Mouse (Mus musculus): ENCODE measurements around the gene Gtf3c3. TPM values are rescaled to one million over a fixed set of nuclear protein-coding genes. Genes with fewer than 3 reads are reported as not detected.

The Gtf3c3 gene
- polyA plus RNA-seq, 1 experiment = 4.9 TPM

DNA sequence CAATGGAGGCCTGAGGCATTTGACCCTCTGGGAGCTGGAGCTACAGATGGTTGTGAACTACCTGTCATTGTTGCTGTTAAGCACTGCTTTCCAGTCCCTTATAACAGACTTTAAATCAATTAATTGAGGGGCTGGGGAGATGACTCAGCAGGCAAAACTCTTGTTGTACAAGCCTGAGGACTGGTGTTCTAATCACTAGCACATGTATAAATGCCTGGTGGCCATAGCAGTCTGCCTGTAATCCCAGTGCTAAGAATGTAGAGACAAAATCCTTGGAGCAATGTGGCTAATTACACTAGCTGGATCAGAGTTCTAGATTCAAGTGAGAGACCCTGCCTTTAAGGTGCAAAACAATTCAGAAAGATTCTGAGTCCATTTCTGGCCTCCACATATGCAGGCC is 36.0 kb downstream of the Gtf3c3 start:
- H3K36me3 ChIP-seq (ENCODE audit: control insufficient read depth, insufficient read depth) = peaks cover 56% of the 10 kb centered on the region
- H3K4me3 ChIP-seq (ENCODE audit: insufficient read depth, poor library complexity, severe bottlenecking) = no peak overlapping the region
- TF ChIP-seq MYOD1 (IDR thresholded peaks at IDR 0.05; ENCODE audit: control insufficient read depth, insufficient read length, low read depth) = no peak
- TF ChIP-seq CEBPB (IDR thresholded peaks at IDR 0.05; ENCODE audit: low read depth) = no peak
- TF ChIP-seq FOSL1 (IDR thresholded peaks at IDR 0.05; ENCODE audit: insufficient read depth, low read length, poor library complexity, severe bottlenecking) = no peak
- no peak for TF ChIP-seq MYOG (IDR thresholded peaks at IDR 0.05; ENCODE audit: control insufficient read depth, extremely low read depth, insufficient read length)
- no peaks in the 10 kb centered on the region for H3K27me3 ChIP-seq (ENCODE audit: control insufficient read depth, insufficient read depth, insufficient read length)
- H3K79me2 ChIP-seq (ENCODE audit: control insufficient read depth, insufficient read depth) = no peaks in the 10 kb centered on the region
- no peak overlapping the region for H3ac ChIP-seq (ENCODE audit: control insufficient read depth, insufficient read length, low read depth)
- no peaks in the 10 kb centered on the region for H3K79me3 ChIP-seq (ENCODE audit: low read depth)

DNA sequence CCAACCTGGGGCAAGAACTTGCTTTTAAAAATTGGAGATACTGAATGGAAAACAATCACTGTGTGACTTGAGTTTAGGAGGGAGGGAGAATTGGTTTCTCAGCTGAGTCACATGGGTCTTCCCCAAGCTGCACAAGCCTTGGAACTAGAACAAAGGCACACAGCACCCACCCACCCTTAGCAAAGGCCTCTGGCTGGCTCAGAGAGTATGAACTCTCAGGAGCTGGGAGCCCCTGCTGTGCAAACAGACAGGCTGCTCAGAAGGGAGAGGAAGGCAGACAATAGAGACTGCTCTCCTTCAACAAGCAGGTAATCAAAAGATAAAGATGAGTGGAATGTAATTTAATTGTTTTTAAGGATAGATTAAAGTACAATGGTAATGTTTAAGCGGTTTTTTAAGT is 54.5 kb downstream of the Gtf3c3 start:
- Histone ChIP-seq H3K79me3 (ENCODE audit: low read depth) (no peaks in the 10 kb centered on the region), H3K4me3 (ENCODE audit: insufficient read depth, poor library complexity, severe bottlenecking) (no peak overlapping the region), H3K36me3 (ENCODE audit: control insufficient read depth, insufficient read depth) (no peaks in the 10 kb centered on the region), H3ac (ENCODE audit: control insufficient read depth, insufficient read length, low read depth) (no peak overlapping the region), H3K27me3 (ENCODE audit: control insufficient read depth, insufficient read depth, insufficient read length) (no peaks in the 10 kb centered on the region), H3K79me2 (ENCODE audit: control insufficient read depth, insufficient read depth) (no peaks in the 10 kb centered on the region)
- TF ChIP-seq USF1 (IDR thresholded peaks at IDR 0.05; ENCODE audit: low read depth) (no peak), MYOG (IDR thresholded peaks at IDR 0.05; ENCODE audit: control insufficient read depth, extremely low read depth, insufficient read length) (no peak), MYOD1 (IDR thresholded peaks at IDR 0.05; ENCODE audit: control insufficient read depth, insufficient read length, low read depth) (no peak), CEBPB (IDR thresholded peaks at IDR 0.05; ENCODE audit: low read depth) (no peak), FOSL1 (IDR thresholded peaks at IDR 0.05; ENCODE audit: insufficient read depth, low read length, poor library complexity, severe bottlenecking) (no peak), CTCF (IDR thresholded peaks at IDR 0.05; ENCODE audit: control insufficient read depth, insufficient read depth, insufficient read length) (no peak), MAX (IDR thresholded peaks at IDR 0.05) (no peak)

GRCm38 (mm10) chr1:54380978-54381914 is 57.5 kb downstream of the Gtf3c3 start:
- H3ac ChIP-seq (ENCODE audit: control insufficient read depth, insufficient read length, low read depth) = no peak overlapping the region
- H3K4me3 ChIP-seq (ENCODE audit: insufficient read depth, poor library complexity, severe bottlenecking) = no peak overlapping the region
- H3K36me3 ChIP-seq (ENCODE audit: control insufficient read depth, insufficient read depth) = no peaks in the 10 kb centered on the region
- H3K79me3 ChIP-seq (ENCODE audit: low read depth) = no peaks in the 10 kb centered on the region
- H3K27me3 ChIP-seq (ENCODE audit: control insufficient read depth, insufficient read depth, insufficient read length) = no peaks in the 10 kb centered on the region
- TF ChIP-seq MYOG (IDR thresholded peaks at IDR 0.05; ENCODE audit: control insufficient read depth, extremely low read depth, insufficient read length) = no peak
- TF ChIP-seq USF1 (IDR thresholded peaks at IDR 0.05; ENCODE audit: low read depth) = no peak
- TF ChIP-seq MYOD1 (IDR thresholded peaks at IDR 0.05; ENCODE audit: control insufficient read depth, insufficient read length, low read depth) = no peak
- TF ChIP-seq CTCF (IDR thresholded peaks at IDR 0.05; ENCODE audit: control insufficient read depth, insufficient read depth, insufficient read length) = no peak
- no peak for TF ChIP-seq CEBPB (IDR thresholded peaks at IDR 0.05; ENCODE audit: low read depth)
- TF ChIP-seq FOSL1 (IDR thresholded peaks at IDR 0.05; ENCODE audit: insufficient read depth, low read length, poor library complexity, severe bottlenecking) = no peak
- TF ChIP-seq MAX (IDR thresholded peaks at IDR 0.05) = no peak
- H3K79me2 ChIP-seq (ENCODE audit: control insufficient read depth, insufficient read depth) = no peaks in the 10 kb centered on the region

DNA sequence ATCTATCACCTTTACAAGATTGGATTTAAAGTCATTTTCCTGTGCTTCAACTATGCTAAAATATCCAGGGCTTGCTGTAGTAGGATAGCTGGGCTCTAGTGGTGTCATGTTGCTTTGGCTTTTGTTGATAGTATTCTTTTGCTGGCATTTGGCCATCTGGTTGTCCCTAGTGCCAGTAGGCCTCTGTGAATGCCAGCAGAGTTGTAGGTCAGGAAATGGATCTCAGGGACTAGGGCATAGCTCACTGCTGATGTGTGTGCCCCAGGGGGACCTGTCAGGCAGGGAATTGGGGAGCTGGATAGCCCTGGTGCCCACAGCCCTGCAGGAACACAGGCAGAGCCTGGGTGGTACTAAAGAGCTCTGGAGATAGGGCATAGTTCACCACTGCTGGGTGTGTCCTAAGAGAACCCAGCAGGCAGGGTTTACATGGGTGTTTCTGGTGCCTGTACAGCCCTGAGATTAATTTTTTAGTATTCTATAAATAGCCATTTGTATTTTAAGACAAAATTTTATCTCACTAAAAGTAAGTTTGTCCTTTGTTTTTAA is 61.2 kb downstream of the Gtf3c3 start:
- H3K4me3 ChIP-seq (ENCODE audit: insufficient read depth, poor library complexity, severe bottlenecking) = no peak overlapping the region
- TF ChIP-seq MAX (IDR thresholded peaks at IDR 0.05) (no peak), FOSL1 (IDR thresholded peaks at IDR 0.05; ENCODE audit: insufficient read depth, low read length, poor library complexity, severe bottlenecking) (no peak), CEBPB (IDR thresholded peaks at IDR 0.05; ENCODE audit: low read depth) (no peak), MYOD1 (IDR thresholded peaks at IDR 0.05; ENCODE audit: control insufficient read depth, insufficient read length, low read depth) (no peak)
- H3K27me3 ChIP-seq (ENCODE audit: control insufficient read depth, insufficient read depth, insufficient read length) = no peaks in the 10 kb centered on the region
- no peak overlapping the region for H3ac ChIP-seq (ENCODE audit: control insufficient read depth, insufficient read length, low read depth)
- no peaks in the 10 kb centered on the region for H3K79me3 ChIP-seq (ENCODE audit: low read depth)
- H3K36me3 ChIP-seq (ENCODE audit: control insufficient read depth, insufficient read depth) = no peaks in the 10 kb centered on the region
- no peaks in the 10 kb centered on the region for H3K79me2 ChIP-seq (ENCODE audit: control insufficient read depth, insufficient read depth)

DNA sequence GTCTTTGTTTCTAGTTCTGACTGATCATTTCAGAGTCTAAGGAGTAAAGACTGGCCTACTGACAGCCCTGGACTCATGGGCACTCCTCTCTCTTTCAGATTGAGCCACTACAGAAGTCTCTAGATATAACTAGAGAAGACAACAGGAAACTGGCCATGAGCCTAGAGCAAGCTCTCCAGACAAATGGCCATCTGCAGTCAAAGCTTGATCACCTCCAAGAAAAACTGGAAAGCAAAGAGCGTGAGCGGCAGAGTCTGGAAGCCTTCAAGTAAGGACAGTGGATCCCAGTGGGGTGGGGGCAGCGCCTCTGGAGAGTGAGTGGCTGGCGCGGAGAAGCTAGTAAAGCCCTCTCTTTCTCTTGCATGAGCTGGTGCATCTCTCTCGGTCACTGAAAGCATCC is 82.2 kb downstream of the Gtf3c3 start:
- no peak overlapping the region for H3ac ChIP-seq (ENCODE audit: control insufficient read depth, insufficient read length, low read depth)
- no peaks in the 10 kb centered on the region for H3K79me3 ChIP-seq (ENCODE audit: low read depth)
- no peaks in the 10 kb centered on the region for H3K79me2 ChIP-seq (ENCODE audit: control insufficient read depth, insufficient read depth)
- no peaks in the 10 kb centered on the region for H3K36me3 ChIP-seq (ENCODE audit: control insufficient read depth, insufficient read depth)
- no peaks in the 10 kb centered on the region for H3K27me3 ChIP-seq (ENCODE audit: control insufficient read depth, insufficient read depth, insufficient read length)
- TF ChIP-seq CEBPB (IDR thresholded peaks at IDR 0.05; ENCODE audit: low read depth) (no peak), CTCF (IDR thresholded peaks at IDR 0.05; ENCODE audit: control insufficient read depth, insufficient read depth, insufficient read length) (no peak), MAX (IDR thresholded peaks at IDR 0.05) (no peak), MYOD1 (IDR thresholded peaks at IDR 0.05; ENCODE audit: control insufficient read depth, insufficient read length, low read depth) (no peak), MYOG (IDR thresholded peaks at IDR 0.05; ENCODE audit: control insufficient read depth, extremely low read depth, insufficient read length) (no peak), USF1 (IDR thresholded peaks at IDR 0.05; ENCODE audit: low read depth) (no peak)
- no peak overlapping the region for H3K4me3 ChIP-seq (ENCODE audit: insufficient read depth, poor library complexity, severe bottlenecking)

Measured in C2C12 (cell line).